Mouse (Mus musculus) thymus, adult 2 months (tissue): ENCODE results near the gene Fv1.

ENCODE experiments used
- CTCF ChIP-seq: fragments of 200-500 bp; IDR thresholded peaks from 2 replicates; pipeline ENCODE4 v1.5.1; 2012; ENCODE audit warnings: mild to moderate bottlenecking, control low read depth, low read length, moderate library complexity, borderline replicate concordance; ENCODE audit not compliant: control insufficient read depth, poor library complexity, insufficient read depth; ENCODE audit errors: extremely low read depth
- POLR2A ChIP-seq: fragments of 200-500 bp; IDR thresholded peaks from 2 replicates; pipeline ENCODE4 v1.6.1; 2012; ENCODE audit warnings: mild to moderate bottlenecking, low read length, control low read depth, moderate library complexity; ENCODE audit not compliant: control insufficient read depth, poor library complexity, insufficient read depth; ENCODE audit errors: extremely low read depth

DNA sequence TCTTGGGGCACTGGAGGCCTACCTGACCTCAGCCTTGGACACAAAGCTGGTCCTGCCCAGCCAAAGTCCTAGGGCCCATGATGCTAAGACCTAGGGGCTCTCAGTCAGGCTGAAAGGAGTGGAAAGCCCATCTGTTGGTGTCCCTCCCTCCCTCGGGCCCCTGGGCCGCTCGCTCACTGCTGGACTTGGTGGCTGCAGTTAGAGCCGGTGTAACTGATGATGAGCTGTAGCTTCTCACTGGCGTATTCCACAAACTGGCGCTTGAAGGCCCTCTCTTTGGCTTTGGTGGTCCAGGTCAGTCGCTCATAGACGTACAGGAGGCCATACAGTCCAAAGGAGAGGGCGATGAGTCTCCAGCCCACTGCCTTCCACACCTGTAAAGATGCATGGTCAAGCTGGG, 9.8 kb downstream of the Fv1 start:
- TF ChIP-seq POLR2A (no peak), CTCF (no peak)
